Mouse (Mus musculus): ENCODE data around the gene Ets2. TPM values are rescaled to one million over a fixed set of nuclear protein-coding genes. Genes with fewer than 3 reads are reported as not detected.

The Ets2 gene
- total and polyA plus RNA-seq, 3 experiments: 15.9 to 23.5 TPM; not detected in 1

GRCm38 (mm10) chr16:95702562-95703545 is 979 bp downstream of the Ets2 start:
- Histone ChIP-seq H3K4me1 (ENCODE audit: control insufficient read depth in 1 of 2, insufficient read depth in 2 of 2, low read length in 2 of 2) (peaks cover 3 to 4% of the 10 kb centered on the region in 2 experiments; a peak in 3 of 4 replicates), H3K9ac (ENCODE audit: control insufficient read depth, low read depth, low read length, poor library complexity, severe bottlenecking) (peak overlapping the region; percentile 89), H3K27ac (ENCODE audit: control insufficient read depth, low read depth, low read length) (peak overlapping the region; percentile 40; the same call in 1 of the 2 replicates), H3K79me2 (ENCODE audit: control insufficient read depth, insufficient read depth, low read length, poor library complexity) (peaks cover 17% of the 10 kb centered on the region), H3K4me3 (ENCODE audit: control insufficient read depth in 1 of 2, insufficient read depth in 1 of 2, low read depth in 2 of 2, low read length in 2 of 2) (peak overlapping the region; percentile 72 to 73), H3K27me3 (ENCODE audit: control insufficient read depth in 1 of 2, insufficient read depth in 2 of 2, low read length in 2 of 2) (no peaks in the 10 kb centered on the region), H3K9me3 (replicated peaks; ENCODE audit: insufficient read depth, low read length) (no peaks in the 10 kb centered on the region), H3K36me3 (ENCODE audit: control insufficient read depth in 1 of 2, insufficient read depth in 2 of 2, low read length in 2 of 2) (peaks cover 2% of the 10 kb centered on the region in 2 experiments; a peak in 3 of 4 replicates)
- peak; percentile 61 for DNase-seq (ENCODE audit: low read depth, low spot score)
- TF ChIP-seq UBTF (IDR thresholded peaks at IDR 0.05; ENCODE audit: borderline replicate concordance, insufficient read depth, low read depth, low read length): 0 out of 2 replicates have a peak, but pooled peaks have one; percentile 84
- no peak for TF ChIP-seq ZNF384 (IDR thresholded peaks at IDR 0.05; ENCODE audit: low read depth, low read length)

GRCm38 (mm10) chr16:95703958-95704357 is 2.1 kb downstream of the Ets2 start:
- peaks cover 3 to 4% of the 10 kb centered on the region in 2 experiments; a peak in 3 of 4 replicates for H3K4me1 ChIP-seq (ENCODE audit: control insufficient read depth in 1 of 2, insufficient read depth in 2 of 2, low read length in 2 of 2)
- peaks cover 17% of the 10 kb centered on the region for H3K79me2 ChIP-seq (ENCODE audit: control insufficient read depth, insufficient read depth, low read length, poor library complexity)
- H3K9ac ChIP-seq (ENCODE audit: control insufficient read depth, low read depth, low read length, poor library complexity, severe bottlenecking): no peak overlapping the region
- no peaks in the 10 kb centered on the region for H3K9me3 ChIP-seq (replicated peaks; ENCODE audit: insufficient read depth, low read length)
- no peaks in the 10 kb centered on the region for H3K27me3 ChIP-seq (ENCODE audit: control insufficient read depth in 1 of 2, insufficient read depth in 2 of 2, low read length in 2 of 2)
- H3K36me3 ChIP-seq (ENCODE audit: control insufficient read depth in 1 of 2, insufficient read depth in 2 of 2, low read length in 2 of 2): peaks cover 2% of the 10 kb centered on the region in 2 experiments; a peak in 3 of 4 replicates
- H3K4me3 ChIP-seq (ENCODE audit: control insufficient read depth in 1 of 2, insufficient read depth in 1 of 2, low read depth in 2 of 2, low read length in 2 of 2): no peak overlapping the region
- H3K27ac ChIP-seq (ENCODE audit: control insufficient read depth, low read depth, low read length): no peak overlapping the region
- TF ChIP-seq MAZ (IDR thresholded peaks at IDR 0.05; ENCODE audit: low read depth, low read length) (no peak), ZMIZ1 (IDR thresholded peaks at IDR 0.05; ENCODE audit: low read depth, low read length) (no peak), SIN3A (IDR thresholded peaks at IDR 0.05; ENCODE audit: low read length) (no peak), GATA1 (IDR thresholded peaks at IDR 0.05; ENCODE audit: low read depth, low read length) (no peak), MXI1 (IDR thresholded peaks at IDR 0.05; ENCODE audit: low read depth, low read length) (no peak)
- DNase-seq (ENCODE audit: low read depth, low spot score): no peak

- Histone ChIP-seq H3K9me3 (replicated peaks; ENCODE audit: insufficient read depth, low read length) (no peaks in the 10 kb centered on the region), H3K36me3 (ENCODE audit: control insufficient read depth in 1 of 2, insufficient read depth in 2 of 2, low read length in 2 of 2) (peaks cover 2 to 3% of the 10 kb centered on the region in 2 experiments), H3K9ac (ENCODE audit: control insufficient read depth, low read depth, low read length, poor library complexity, severe bottlenecking) (no peak overlapping the region), H3K27me3 (ENCODE audit: control insufficient read depth in 1 of 2, insufficient read depth in 2 of 2, low read length in 2 of 2) (no peaks in the 10 kb centered on the region), H3K4me3 (ENCODE audit: control insufficient read depth in 1 of 2, insufficient read depth in 1 of 2, low read depth in 2 of 2, low read length in 2 of 2) (no peak overlapping the region), H3K27ac (ENCODE audit: control insufficient read depth, low read depth, low read length) (no peak overlapping the region), H3K79me2 (ENCODE audit: control insufficient read depth, insufficient read depth, low read length, poor library complexity) (peaks cover 17% of the 10 kb centered on the region), H3K4me1 (ENCODE audit: control insufficient read depth in 1 of 2, insufficient read depth in 2 of 2, low read length in 2 of 2) (peaks cover 3 to 4% of the 10 kb centered on the region in 2 experiments; a peak in 3 of 4 replicates)
- DNase-seq (ENCODE audit: low read depth, low spot score): no peak
- no peak for TF ChIP-seq TCF12 (IDR thresholded peaks at IDR 0.05; ENCODE audit: low read depth, low read length)
- TF ChIP-seq POLR2A (IDR thresholded peaks at IDR 0.05; ENCODE audit: control insufficient read depth in 1 of 2, insufficient read depth in 1 of 2, low read depth in 1 of 2, low read length in 2 of 2, poor library complexity in 1 of 2): no peak
- TF ChIP-seq JUND (IDR thresholded peaks at IDR 0.05; ENCODE audit: low read depth, low read length): no peak
These were observed 2.9 kb downstream of the Ets2 start for GRCm38 (mm10) chr16:95704662-95705330.

All from MEL (cell line).